Mouse (Mus musculus) embryonic facial prominence, embryonic 13.5 days (tissue): ENCODE results near the gene Reep6. TPM values are rescaled to one million over a fixed set of nuclear protein-coding genes. Genes with fewer than 3 reads are reported as not detected.

Experiments used
- ATAC-seq: fragments of 200-750 bp; cut with Nextera tagmentation; 2 replicates; pipeline ENCODE4 v1.8.0; 2017; ENCODE audit warnings: low read depth; ENCODE audit not compliant: insufficient number of reproducible peaks, insufficient read depth, low FRiP score, low TSS enrichment
- H3K27ac ChIP-seq: fragments of 300-500 bp; sonication (generic); 2 replicates; pipeline ENCODE4 v1.5.1; 2015; ENCODE audit warnings: moderate library complexity, mild to moderate bottlenecking, inconsistent platforms
- H3K27me3 ChIP-seq: fragments of 300-500 bp; sonication (generic); 2 replicates; pipeline ENCODE4 v1.6.1; 2015; ENCODE audit warnings: mild to moderate bottlenecking, inconsistent platforms
- H3K36me3 ChIP-seq: fragments of 300-500 bp; sonication (generic); 2 replicates; pipeline ENCODE4 v1.6.1; 2015; ENCODE audit warnings: mild to moderate bottlenecking, inconsistent platforms
- H3K4me1 ChIP-seq: fragments of 300-500 bp; sonication (generic); 2 replicates; pipeline ENCODE4 v1.6.1; 2015; ENCODE audit warnings: inconsistent platforms
- H3K4me2 ChIP-seq: fragments of 300-500 bp; sonication (generic); 2 replicates; pipeline ENCODE4 v1.6.1; 2015; ENCODE audit warnings: moderate library complexity, mild to moderate bottlenecking, inconsistent platforms
- H3K4me3 ChIP-seq: fragments of 300-500 bp; sonication (generic); 2 replicates; pipeline ENCODE4 v1.5.1; 2015; ENCODE audit warnings: mild to moderate bottlenecking, inconsistent platforms
- H3K9ac ChIP-seq: fragments of 300-500 bp; sonication (generic); 2 replicates; pipeline ENCODE4 v1.6.1; 2015; ENCODE audit warnings: mild to moderate bottlenecking, inconsistent platforms
- H3K9me3 ChIP-seq: fragments of 300-500 bp; sonication (generic); 2 replicates; pipeline ENCODE4 v1.6.1; 2016; ENCODE audit warnings: inconsistent platforms
- WGBS: fragments of 180-500 bp; shearing (Covaris S2); methylation state at CpG from one replicate; pipeline ENCODE4 v1.1.7; 2015; ENCODE audit warnings: mixed read lengths; 5-methylcytosine and 5-hydroxymethylcytosine counted together
- polyA plus RNA-seq: library from polyadenylated mRNA; unstranded; fragments of >200 nt; fragmentation: Nextera tagmentation; extraction: Ambion mirVana; gene quantifications from 2 replicates; pipeline ENCODE4 v1.2.1, GENCODE M21; 2015

Gene Reep6
- polyA plus RNA-seq, 1 experiment from 2014 or later: 6.3 TPM

DNA sequence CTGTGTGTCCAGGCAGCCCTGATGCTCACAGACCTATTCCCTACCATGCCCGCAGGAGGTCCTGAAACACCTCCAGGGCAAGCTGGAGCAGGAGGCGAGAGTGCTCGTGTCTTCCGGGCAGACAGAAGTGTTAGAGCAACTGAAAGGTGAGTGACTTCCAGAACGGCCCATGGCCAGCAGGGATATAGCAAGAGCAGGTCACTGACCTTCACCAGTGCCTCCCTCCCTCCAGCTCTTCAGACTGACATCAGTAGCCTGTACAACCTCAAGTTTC lies 27.7 kb upstream of the Reep6 start:
- Histone ChIP-seq H3K9ac (peak overlapping the region; percentile 61; the same call in 1 of the 2 replicates), H3K36me3 (peaks cover 9% of the 10 kb centered on the region), H3K27ac (no peak overlapping the region), H3K9me3 (no peaks in the 10 kb centered on the region), H3K4me2 (peak overlapping the region; percentile 3; the same call in 1 of the 2 replicates), H3K27me3 (peaks cover 89% of the 10 kb centered on the region), H3K4me1 (peaks cover 21% of the 10 kb centered on the region), H3K4me3 (no peak overlapping the region)
- WGBS: 47% methylated on average over 5 of the region's 5 CpGs
- ATAC-seq: no peak

DNA sequence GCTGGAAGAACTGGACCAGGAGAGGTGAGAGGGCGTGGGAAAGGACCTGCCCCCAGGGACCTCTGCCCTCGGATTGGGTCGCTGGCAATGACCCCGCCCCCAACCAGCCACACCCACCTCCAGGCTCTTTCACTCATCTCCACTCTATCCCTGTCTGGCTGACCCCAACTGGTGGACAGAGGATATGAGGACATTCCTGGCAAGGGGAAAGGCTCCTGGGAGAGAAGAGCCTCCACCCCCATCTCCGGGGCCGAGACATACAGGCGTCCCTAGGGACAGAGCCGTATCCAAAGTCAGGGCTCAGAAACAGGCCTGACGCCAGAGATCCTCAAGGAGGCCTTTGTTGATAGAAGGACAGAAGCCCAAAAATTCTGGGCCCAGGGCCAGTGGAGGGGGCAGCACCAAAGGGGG lies 27.3 kb upstream of the Reep6 start:
- 12% methylated on average over 9 of the region's 9 CpGs for WGBS
- no peak overlapping the region for H3K9ac ChIP-seq
- no peak for ATAC-seq

DNA sequence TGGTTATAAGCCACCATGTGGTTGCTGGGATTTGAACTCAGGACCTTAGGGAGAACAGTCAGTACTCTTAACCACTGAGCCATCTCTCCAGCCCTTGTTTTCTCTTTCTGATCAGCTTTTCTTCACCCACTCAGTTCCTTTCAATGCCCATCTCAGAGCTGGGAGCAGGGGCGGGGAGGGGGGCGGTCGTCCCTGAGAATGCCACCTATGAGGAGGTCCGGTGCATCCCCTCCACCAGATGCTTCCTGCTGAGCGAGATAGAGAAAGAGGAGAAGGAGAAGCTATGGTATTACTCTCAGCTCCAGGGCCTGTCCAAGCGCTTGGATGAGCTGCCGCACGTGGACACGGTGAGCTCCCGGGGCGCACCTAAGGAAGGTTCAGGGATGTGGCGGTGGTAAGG lies 25.3 kb upstream of the Reep6 start:
- 25% methylated on average over 12 of the region's 12 CpGs for WGBS
- H3K4me2 ChIP-seq: peak overlapping the region; percentile 24; the same call in 1 of the 2 replicates
- no peak overlapping the region for H3K4me3 ChIP-seq
- H3K4me1 ChIP-seq: peaks cover 15% of the 10 kb centered on the region
- H3K27ac ChIP-seq: no peak overlapping the region
- H3K36me3 ChIP-seq: peaks cover 34% of the 10 kb centered on the region
- no peak for ATAC-seq
- no peaks in the 10 kb centered on the region for H3K9me3 ChIP-seq
- H3K9ac ChIP-seq: peak overlapping the region; percentile 21; the same call in 1 of the 2 replicates
- H3K27me3 ChIP-seq: peaks cover 74% of the 10 kb centered on the region

More for the DNA sequence above, 27.3 kb upstream of the Reep6 start:
- H3K27ac ChIP-seq: no peak overlapping the region
- no peak overlapping the region for H3K4me3 ChIP-seq
- peak overlapping the region; percentile 3; the same call in 1 of the 2 replicates for H3K4me2 ChIP-seq
- no peaks in the 10 kb centered on the region for H3K9me3 ChIP-seq
- H3K4me1 ChIP-seq: peaks cover 21% of the 10 kb centered on the region
- peaks cover 89% of the 10 kb centered on the region for H3K27me3 ChIP-seq
- peaks cover 14% of the 10 kb centered on the region for H3K36me3 ChIP-seq

DNA sequence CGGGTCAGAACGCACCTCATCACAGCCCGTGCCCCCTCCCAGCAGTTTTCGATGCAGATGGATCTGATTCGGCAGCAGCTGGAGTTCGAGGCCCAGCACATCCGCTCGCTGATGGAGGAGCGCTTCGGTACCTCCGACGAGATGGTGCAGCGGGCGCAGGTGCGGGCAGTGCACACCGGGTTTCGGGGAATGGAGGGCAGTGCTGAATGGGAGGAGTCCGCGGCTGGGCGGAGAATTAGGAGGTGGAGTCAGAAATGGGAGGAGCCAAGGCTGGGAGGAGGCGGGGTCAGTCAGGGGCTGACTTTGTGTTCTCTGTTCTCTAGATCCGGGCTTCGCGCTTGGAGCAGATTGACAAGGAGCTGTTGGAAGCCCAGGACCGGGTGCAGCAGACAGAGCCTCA lies 24.9 kb upstream of the Reep6 start:
- H3K27me3 ChIP-seq: peaks cover 72% of the 10 kb centered on the region

DNA sequence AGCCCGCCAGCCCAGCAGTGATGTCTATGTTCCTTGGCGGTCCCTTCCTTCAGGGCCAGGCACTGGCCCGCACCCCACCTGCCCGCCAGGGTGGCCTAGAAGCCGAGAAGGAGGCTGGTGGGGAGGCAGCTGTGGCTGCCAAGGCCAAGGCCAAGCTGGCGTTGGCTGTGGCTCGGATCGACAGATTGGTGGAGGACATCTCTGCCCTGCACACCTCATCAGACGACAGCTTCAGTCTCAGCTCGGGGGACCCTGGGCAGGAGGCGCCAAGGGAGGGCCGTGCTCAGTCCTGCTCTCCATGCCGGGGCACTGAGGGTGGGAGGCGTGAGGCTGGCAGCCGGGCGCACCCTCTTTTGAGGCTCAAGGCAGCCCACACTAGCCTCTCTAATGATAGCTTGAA lies 18.2 kb upstream of the Reep6 start:
- H3K4me3 ChIP-seq: no peak overlapping the region
- ATAC-seq: no peak

More for the DNA sequence above, 24.9 kb upstream of the Reep6 start:
- Histone ChIP-seq H3K4me2 (peak overlapping the region; percentile 24; the same call in 1 of the 2 replicates), H3K9ac (peak overlapping the region; percentile 21; the same call in 1 of the 2 replicates), H3K27ac (no peak overlapping the region), H3K9me3 (no peaks in the 10 kb centered on the region), H3K36me3 (peaks cover 35% of the 10 kb centered on the region), H3K4me3 (no peak overlapping the region), H3K4me1 (peaks cover 13% of the 10 kb centered on the region)
- no peak for ATAC-seq
- WGBS: 16% methylated on average over 25 of the region's 25 CpGs

DNA sequence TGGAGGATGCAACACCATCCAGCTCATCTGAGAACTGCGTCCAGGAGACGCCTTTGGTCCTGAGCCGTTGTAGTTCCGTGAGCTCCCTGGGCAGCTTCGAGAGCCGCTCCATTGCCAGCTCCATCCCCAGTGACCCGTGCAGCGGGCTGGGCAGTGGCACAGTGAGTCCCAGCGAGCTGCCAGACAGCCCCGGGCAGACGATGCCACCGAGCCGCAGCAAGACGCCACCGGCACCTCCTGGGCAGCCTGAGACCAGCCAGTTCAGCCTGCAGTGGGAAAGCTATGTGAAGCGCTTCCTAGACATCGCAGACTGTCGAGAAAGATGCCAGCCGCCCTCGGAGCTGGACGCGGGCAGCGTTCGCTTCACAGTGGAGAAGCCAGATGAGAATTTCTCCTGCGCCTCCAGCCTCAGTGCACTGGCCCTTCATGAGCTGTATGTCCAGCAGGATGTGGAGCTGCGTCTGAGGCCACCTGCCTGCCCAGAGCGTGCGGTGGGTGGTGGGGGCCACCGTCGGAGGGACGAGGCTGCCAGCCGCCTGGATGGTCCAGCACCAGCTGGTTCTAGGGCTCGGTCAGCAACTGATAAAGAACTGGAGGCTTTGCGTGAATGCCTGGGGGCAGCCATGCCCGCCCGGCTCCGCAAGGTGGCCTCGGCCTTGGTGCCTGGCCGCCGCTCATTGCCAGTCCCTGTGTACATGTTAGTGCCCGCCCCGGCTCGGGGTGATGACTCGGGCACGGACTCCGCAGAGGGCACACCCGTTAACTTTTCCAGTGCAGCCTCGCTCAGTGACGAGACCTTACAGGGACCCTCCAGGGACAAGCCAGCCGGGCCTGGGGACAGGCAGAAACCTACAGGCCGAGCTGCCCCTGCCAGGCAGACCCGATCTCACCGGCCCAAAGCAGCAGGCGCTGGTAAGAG lies 16.9 kb upstream of the Reep6 start:
- Histone ChIP-seq H3K4me2 (no peak overlapping the region), H3K9ac (peak overlapping the region; percentile 55), H3K9me3 (no peaks in the 10 kb centered on the region), H3K4me3 (no peak overlapping the region), H3K36me3 (peaks cover 53% of the 10 kb centered on the region), H3K4me1 (peaks cover 15% of the 10 kb centered on the region), H3K27ac (no peak overlapping the region), H3K27me3 (peaks cover 81% of the 10 kb centered on the region)
- ATAC-seq: no peak
- 70% methylated on average over 54 of the region's 54 CpGs for WGBS

More for the DNA sequence above, 18.2 kb upstream of the Reep6 start:
- peaks cover 75% of the 10 kb centered on the region for H3K27me3 ChIP-seq
- H3K4me1 ChIP-seq: peaks cover 15% of the 10 kb centered on the region
- 85% methylated on average over 16 of the region's 16 CpGs for WGBS
- H3K27ac ChIP-seq: no peak overlapping the region
- H3K4me2 ChIP-seq: no peak overlapping the region
- H3K9ac ChIP-seq: no peak overlapping the region
- peaks cover 61% of the 10 kb centered on the region for H3K36me3 ChIP-seq
- H3K9me3 ChIP-seq: no peaks in the 10 kb centered on the region

DNA sequence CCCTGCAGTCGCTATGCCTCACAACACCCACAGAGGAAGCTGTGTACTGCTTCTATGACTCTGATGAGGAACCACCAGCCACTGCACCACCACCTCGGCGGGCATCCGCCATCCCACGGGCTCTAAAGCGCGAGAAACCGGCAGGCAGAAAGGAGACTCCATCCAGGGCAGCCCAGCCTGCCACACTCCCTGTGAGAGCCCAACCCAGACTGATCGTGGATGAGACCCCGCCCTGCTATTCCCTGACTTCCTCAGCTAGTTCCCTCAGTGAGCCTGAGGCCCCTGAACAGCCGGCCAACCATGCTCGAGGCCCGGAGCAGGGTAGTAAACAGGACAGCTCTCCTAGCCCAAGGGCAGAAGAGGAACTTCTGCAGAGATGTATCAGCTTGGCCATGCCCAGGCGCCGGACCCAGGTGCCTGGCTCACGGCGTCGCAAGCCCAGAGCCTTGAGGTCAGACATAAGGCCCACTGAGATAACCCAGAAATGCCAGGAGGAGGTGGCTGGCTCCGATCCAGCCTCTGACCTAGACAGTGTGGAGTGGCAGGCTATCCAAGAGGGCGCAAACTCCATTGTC lies 16.0 kb upstream of the Reep6 start:
- Histone ChIP-seq H3K4me3 (no peak overlapping the region; the same call in 1 of the 2 replicates), H3K36me3 (peaks cover 51% of the 10 kb centered on the region), H3K9ac (peak overlapping the region; percentile 55; the same call in 1 of the 2 replicates), H3K27ac (no peak overlapping the region), H3K27me3 (peaks cover 81% of the 10 kb centered on the region), H3K4me1 (peaks cover 15% of the 10 kb centered on the region), H3K4me2 (no peak overlapping the region), H3K9me3 (no peaks in the 10 kb centered on the region)
- no peak for ATAC-seq
- 49% methylated on average over 20 of the region's 20 CpGs for WGBS

DNA sequence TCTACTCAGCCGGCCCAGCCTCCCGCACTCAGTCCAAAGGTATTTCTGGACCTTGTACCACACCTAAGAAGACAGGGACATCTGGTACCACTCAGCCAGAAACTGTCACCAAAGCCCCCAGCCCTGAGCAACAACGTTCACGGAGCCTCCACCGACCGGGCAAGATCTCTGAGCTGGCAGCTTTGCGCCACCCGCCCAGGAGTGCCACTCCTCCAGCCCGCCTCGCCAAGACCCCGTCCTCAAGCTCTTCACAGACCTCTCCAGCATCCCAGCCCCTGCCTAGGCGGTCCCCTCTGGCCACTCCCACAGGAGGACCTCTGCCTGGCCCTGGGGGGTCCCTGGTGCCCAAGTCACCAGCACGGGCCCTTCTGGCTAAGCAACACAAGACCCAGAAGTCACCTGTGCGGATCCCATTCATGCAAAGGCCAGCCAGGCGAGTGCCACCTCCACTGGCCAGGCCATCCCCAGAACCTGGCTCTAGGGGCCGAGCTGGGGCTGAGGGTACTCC lies 15.2 kb upstream of the Reep6 start:
- peak overlapping the region; percentile 1; the same call in 1 of the 2 replicates for H3K4me3 ChIP-seq
- H3K4me1 ChIP-seq: peaks cover 23% of the 10 kb centered on the region
- no peak for ATAC-seq
- WGBS: 45% methylated on average over 16 of the region's 16 CpGs
- no peak overlapping the region for H3K27ac ChIP-seq
- peak overlapping the region; percentile 55 for H3K9ac ChIP-seq
- no peaks in the 10 kb centered on the region for H3K9me3 ChIP-seq
- peaks cover 76% of the 10 kb centered on the region for H3K27me3 ChIP-seq
- peaks cover 47% of the 10 kb centered on the region for H3K36me3 ChIP-seq
- no peak overlapping the region for H3K4me2 ChIP-seq

DNA sequence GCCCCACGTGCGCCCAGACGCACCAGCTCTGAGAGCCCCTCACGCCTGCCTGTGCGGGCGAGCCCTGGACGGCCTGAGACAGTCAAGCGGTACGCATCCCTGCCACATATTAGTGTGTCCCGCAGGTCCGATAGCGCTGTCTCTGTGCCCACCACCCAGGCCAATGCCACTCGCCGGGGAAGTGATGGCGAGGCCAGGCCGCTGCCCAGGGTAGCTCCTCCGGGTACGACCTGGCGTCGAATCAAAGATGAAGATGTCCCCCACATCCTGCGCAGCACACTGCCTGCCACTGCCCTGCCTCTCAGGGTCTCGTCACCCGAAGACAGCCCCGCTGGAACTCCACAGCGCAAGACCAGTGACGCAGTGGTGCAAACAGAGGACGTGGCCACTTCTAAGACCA lies 14.4 kb upstream of the Reep6 start:
- Histone ChIP-seq H3K4me2 (no peak overlapping the region), H3K9me3 (no peaks in the 10 kb centered on the region), H3K27ac (no peak overlapping the region), H3K4me3 (peak overlapping the region; percentile 1; the same call in 1 of the 2 replicates), H3K4me1 (peaks cover 25% of the 10 kb centered on the region), H3K36me3 (peaks cover 47% of the 10 kb centered on the region), H3K27me3 (peaks cover 75% of the 10 kb centered on the region), H3K9ac (peak overlapping the region; percentile 37; the same call in 1 of the 2 replicates)
- 44% methylated on average over 27 of the region's 27 CpGs for WGBS
- no peak for ATAC-seq

DNA sequence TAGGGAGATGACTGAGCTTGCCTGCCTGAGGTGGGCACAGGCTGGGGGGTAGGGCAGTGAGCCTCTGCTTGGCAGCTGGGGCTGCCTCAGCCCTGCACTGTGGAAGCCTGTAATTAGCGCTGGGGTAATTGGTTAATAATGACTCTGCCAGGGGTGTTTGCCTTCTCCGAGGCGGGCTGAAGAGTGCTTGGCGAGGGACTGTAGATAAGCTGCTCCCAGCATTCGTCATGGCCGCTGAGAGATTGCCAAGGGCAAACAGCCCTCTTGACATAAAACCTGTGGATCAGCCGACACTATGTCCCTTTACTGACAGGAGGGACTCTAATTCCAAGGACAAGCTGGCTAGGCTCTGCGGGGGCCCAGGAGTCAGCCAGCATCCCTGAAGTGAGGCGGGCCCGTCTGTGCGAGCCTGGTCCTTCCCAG lies 13.4 kb upstream of the Reep6 start:
- Histone ChIP-seq H3K4me1 (peaks cover 31% of the 10 kb centered on the region), H3K27me3 (peaks cover 65% of the 10 kb centered on the region), H3K9me3 (no peaks in the 10 kb centered on the region), H3K9ac (peak overlapping the region; percentile 55; the same call in 1 of the 2 replicates), H3K27ac (no peak overlapping the region), H3K4me2 (no peak overlapping the region), H3K4me3 (0 out of 2 replicates have a peak overlapping the region, but pooled peaks have one; percentile 2), H3K36me3 (peaks cover 40% of the 10 kb centered on the region)
- 25% methylated on average over 11 of the region's 11 CpGs for WGBS
- no peak for ATAC-seq

DNA sequence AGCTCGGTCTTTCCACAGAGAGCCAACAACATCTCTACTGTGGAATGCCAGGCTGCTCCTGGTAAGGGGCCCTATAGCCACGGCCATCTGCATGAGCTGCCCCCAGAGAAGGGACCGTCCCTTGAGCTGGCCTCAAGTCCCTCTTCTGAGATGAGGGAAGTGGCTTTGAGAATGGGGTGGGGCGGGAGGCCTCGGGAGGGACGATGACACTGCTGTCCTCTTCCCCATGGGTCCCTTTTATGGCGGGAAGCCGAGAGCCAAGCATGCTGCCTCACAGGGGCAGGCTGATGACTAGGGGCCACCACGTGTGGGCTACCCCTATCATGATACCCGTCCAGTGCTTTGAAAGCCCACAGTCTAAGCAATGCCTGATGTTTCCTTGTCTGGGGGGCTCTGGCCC lies 12.7 kb upstream of the Reep6 start:
- Histone ChIP-seq H3K36me3 (peaks cover 33% of the 10 kb centered on the region), H3K4me2 (no peak overlapping the region), H3K4me1 (peaks cover 34% of the 10 kb centered on the region), H3K27ac (no peak overlapping the region), H3K9ac (0 out of 2 replicates have a peak overlapping the region, but pooled peaks have one; percentile 55), H3K9me3 (no peaks in the 10 kb centered on the region), H3K4me3 (no peak overlapping the region), H3K27me3 (peaks cover 58% of the 10 kb centered on the region)
- ATAC-seq: no peak
- WGBS: 57% methylated on average over 10 of the region's 10 CpGs
